Mouse (Mus musculus) urinary bladder, postnatal 10 days (tissue): Measurements from ENCODE around the gene Kri1.
A peak's percentile ranks its signal among the peaks of the same experiment; 100 is the strongest.
"Not testable (repeated sequence)": the region's sequence is repeated elsewhere in the genome, so short reads cannot be mapped to it uniquely, and the experiment has no call there.

Experiments
- DNase-seq: peaks from one replicate; pipeline ENCODE4 v3.0.0; 2022; ENCODE audit warnings: low spot score

The Kri1 gene

DNA sequence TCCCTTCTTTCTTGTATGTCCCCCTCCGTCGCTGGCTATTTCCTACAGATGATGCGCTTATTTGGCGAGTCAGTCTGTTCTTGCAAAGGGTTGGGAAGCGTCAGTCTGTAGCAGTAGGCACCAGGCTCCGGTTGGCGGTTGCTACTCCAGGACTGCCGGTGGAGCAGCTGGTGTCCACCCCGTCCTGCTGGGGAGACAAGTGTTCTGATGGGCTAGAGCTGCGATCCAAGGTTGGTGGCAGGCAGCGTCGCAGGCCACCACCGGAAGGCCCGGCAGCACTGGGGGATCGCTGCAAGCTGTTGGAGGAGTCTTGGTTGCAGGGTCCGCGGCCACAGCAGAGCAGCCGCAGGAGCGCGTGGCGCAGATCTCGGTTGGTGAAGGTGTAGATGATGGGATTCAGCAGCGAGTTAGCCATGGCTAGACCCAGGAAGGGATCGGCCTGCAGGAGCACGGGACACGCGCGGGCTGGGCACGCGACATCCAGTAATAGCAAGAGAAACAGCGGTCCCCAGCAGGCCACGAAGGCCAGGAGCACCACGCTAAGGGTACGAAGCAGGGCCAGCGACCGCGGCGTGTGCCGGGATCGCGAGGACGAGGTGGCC, 43.8 kb downstream of the Kri1 start:
- no peak for DNase-seq

- DNase-seq: no peak
Observed at GRCm38 (mm10) chr9:21241343-21241742, 46.4 kb downstream of the Kri1 start.

GRCm38 (mm10) chr9:21239465-21239848, 48.3 kb downstream of the Kri1 start:
- DNase-seq: no peak

DNA sequence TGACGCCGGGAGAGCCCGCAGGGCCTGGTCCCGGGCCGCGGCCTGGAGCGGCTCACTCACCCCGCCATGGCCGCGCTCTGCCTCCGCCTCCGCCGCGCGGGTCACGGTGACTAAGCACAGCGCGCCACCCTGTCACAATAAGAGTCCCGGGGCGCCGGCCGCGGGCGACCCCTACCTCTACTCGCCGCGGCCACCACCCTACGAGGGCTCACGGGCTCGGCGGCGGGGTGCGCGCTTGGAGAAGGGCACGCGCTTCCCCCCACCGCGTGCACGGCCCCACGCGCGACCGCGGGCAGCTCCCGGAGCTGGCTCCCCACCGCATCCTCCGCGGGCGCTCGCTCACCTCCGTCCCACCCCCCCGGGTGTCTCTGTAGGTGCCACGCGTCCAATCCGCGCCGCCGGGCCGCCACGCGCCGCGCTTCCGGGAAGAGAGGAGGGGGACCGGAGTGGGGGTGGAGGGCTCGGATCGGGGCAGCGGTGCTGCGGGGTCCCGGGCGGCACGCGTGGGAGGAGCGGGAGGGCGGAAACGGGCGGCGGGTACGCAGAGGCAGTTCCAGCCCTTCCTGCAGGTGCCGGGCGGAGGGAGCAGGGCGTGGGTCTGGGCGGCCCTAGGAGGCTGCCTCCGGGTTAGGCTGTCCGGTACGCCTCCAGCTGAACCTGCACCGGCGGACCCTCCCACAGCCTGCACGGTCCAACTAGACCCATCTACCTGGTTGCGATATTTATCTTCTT, 48.9 kb downstream of the Kri1 start, which contains the start of gene Keap1:
Gene Keap1 (minus strand): TSS at position 629 of the 732 bp plus-strand sequence.
- peak; percentile 26 for DNase-seq

- no peak for DNase-seq
Observed at GRCm38 (mm10) chr9:21238004-21238732, 49.6 kb downstream of the Kri1 start.

DNA sequence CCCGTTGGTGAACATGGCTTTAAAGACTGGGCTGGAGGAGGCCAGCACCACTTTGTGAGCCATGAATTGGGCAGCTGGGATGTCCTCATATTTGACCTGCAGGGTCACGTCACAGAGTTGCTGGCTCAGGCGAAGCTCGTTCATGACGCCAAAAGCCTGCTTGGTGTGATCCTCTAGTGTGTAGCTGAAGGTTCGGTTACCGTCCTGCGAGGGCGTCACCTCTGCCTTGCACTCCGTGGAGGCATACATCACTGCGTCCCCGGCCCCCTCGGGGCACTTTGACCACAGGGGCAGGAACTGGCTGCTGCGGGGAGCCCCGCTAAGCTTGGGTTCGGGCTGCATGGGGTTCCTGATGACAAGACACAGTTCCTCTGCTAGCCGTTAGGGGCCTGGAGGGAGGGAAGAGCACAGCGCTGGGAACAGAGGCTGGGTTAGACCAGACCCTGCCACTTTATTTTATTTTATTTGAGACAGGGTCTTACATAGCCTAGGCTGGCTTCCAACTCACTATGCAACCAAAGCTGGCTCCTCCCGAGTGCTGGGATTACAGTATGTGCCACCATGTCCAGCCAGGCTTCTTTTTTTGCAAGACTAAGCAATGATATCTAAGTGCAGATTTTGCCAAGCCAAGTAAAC, 50.3 kb downstream of the Kri1 start:
- DNase-seq: no peak

DNA sequence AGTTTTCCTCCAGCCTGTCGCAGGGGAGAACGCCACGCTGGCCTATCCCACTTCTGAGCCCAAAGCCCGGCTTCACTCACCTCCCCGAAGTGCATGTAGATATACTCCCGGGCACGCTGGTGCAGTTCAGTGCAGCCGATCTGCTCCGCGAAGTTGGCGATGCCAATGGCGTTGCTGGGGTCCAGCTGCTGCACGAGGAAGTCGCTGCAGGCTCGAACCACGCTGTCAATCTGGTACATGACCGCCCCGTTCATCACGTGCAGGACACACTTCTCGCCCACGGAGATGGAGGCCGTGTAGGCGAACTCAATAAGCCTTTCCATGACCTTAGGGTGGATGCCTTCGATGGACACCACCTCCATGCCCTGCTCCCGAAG, 50.8 kb downstream of the Kri1 start:
- DNase-seq: no peak

GRCm38 (mm10) chr9:21235341-21235740, 52.4 kb downstream of the Kri1 start:
- no peak for DNase-seq

- DNase-seq: no peak
Observed at GRCm38 (mm10) chr9:21233805-21234204, 54.0 kb downstream of the Kri1 start.

DNA sequence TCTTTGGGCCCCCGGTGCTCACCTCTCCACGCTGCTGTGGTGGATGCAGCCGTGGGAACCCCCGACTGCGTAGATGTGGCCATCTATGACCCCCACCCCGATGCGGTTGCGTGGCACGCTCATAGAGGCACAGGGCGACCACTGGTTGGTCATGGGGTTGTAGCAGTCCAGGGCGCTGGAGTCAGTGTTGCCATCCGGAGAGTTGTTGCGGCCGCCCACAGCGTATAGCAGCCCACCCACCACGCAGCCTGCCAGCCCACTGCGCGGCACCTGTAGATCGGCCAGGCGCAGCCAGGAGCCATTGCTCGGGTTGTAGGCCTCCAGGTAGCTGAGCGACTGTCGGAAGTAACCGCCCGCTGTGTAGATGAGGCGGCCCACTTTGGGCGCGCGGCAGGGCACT, 54.4 kb downstream of the Kri1 start:
- no peak for DNase-seq

DNA sequence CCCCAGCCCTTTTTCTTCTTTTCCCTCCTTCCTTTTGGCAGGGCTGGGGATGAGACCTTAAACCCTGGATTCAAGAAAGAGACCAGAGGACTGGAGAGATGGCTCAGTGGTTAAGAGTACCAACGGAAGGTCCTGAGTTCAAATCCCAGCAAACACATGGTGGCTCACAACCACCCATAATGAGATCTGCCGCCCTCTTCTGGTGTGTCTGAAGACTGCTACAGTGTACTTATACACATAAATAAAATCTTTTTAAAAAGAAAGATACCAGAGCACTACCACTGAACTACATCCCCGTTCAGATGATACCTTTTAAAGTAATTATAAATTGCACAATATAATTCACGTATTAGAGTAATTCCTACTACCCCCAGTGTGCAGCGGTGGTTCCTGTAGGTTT, 54.9 kb downstream of the Kri1 start:
- no peak for DNase-seq

- DNase-seq: no peak
Observed at GRCm38 (mm10) chr9:21231551-21231950, 56.2 kb downstream of the Kri1 start.

DNA sequence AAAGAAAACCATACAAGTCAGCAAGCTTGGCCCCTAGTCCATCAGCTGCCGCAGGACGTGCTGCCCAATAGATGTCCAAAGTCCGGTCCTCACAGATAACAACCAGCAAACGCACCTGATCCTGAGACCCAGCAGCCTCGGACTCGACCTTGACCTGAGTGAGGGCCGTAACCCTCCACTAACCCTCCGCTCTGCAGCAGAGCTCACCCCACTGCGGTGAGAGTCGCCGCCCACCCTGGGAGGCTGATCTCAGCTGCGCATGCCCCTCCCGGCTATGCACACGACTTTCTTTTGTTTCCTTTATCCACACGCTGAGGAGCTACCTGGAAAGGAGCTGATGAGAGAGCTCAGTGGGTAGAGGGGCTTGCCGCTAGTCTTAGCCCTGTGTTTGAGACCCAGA, 60.4 kb downstream of the Kri1 start:
- DNase-seq: no peak

DNA sequence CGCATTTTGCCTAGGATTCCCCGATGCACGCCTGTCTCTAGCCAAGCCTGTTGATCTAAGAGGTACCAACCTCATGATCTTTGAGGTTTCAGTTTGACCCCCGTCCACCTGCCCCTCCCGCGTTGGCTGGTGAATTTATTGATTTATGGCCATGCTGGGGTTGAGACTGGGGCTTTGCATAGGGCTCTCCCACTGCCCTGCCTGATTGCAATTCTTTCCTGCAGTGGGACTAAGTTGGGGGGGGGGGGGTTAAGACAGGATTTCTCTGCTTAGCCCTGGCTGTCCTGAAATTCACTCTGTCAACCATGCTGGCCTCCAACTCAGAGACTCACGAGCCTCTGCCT, 62.4 kb downstream of the Kri1 start:
- no peak for DNase-seq

- no peak for DNase-seq
Observed at GRCm38 (mm10) chr9:21224576-21225414, 63.0 kb downstream of the Kri1 start.

GRCm38 (mm10) chr9:21223906-21224305, 63.9 kb downstream of the Kri1 start:
- DNase-seq: no peak

GRCm38 (mm10) chr9:21223490-21223889, 64.3 kb downstream of the Kri1 start:
- not testable (repeated sequence) for DNase-seq
